Mouse (Mus musculus): Measurements from ENCODE around the gene Olfr628. TPM values are rescaled to one million over a fixed set of nuclear protein-coding genes. Genes with fewer than 3 reads are reported as not detected.
"Not testable (repeated sequence)": the region's sequence is repeated elsewhere in the genome, so short reads cannot be mapped to it uniquely, and the experiment has no call there.

Gene Olfr628
- not detected in 2 replicates for total RNA-seq (2021)
- long read RNA-seq = 0 reads

DNA sequence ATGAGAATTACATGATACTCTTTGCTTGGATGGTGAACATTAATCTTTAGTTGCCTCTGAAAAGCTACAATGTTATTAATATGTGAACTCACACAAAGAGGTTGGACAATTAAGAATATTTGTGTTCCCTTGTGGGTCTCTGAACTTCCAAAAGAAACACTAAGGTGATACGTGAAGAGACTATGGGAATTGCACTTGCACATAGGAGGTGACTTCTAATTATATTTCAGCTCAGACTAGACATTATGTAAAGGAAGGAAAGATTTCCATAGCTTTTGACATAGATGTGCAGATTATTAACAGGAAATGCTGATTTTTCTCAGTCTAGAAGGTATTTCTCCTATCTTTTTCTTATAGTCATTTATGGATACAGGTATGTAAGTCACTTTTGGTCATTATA, at the start of gene Olfr628:
Gene Olfr628, plus strand, starts transcription at position 301 of the 400 bp plus-strand sequence.
- DNase-seq = no peak

DNA sequence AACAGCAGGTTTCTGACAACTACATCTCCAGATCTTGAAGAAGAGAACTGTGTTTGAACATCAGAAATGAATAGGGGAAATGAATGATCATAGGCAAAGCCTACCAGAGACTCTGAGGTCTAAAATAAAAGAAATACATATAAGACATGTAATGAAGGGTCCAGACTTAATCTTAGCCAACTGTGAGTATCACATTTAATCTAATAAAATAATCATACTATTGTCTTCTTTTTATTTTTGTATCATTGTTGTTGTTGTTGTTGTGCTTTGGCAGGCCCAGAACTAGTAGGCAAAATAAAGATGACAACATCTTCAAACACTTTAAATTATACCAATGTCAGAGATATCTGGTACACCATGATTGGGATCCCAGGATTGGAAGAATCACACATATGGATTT, 47.8 kb upstream of the Olfr628 start, which contains the start of gene Olfr625-ps1:
Gene Olfr625-ps1, plus strand, starts transcription at position 301 of the 400 bp plus-strand sequence.
- DNase-seq = no peak

DNA sequence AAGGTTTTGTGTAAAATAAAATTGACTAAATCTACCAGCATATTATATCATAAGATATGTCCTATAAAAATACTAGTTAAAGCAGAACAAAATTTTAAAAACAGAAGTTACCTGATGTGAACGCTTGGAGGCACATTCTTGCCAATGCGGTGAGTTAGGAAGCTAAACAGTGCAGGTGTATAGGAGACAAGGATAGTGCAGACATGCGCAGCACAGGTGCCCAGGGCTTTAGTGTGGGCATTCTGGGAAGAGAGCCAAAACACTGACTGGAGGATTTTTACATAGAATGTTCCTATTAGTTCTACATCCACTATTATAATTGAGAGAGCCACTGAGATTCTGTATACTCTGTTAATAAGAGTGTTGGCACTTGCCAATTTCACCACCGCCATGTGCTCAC, 30.7 kb upstream of the Olfr628 start:
- no peak for DNase-seq

DNA sequence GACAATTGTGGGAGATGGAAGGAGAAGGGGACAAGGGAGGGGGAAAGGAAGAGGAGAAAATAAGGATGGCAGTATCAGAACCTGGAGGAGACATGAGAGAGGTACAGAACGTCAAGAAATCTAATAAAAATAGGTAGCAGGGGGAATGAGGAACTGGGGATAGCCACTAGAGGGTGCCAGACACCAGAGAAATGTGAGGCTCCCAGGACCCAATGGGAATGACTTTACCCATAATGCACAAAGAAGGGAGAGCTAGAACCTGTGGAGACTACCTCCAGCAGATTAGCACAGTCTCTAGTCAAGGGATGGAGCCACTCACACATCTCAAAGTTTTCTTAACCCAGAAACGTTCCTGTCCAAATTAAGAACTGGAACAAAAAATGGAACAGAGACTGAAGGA, 18.1 kb upstream of the Olfr628 start:
- DNase-seq = no peak

DNA sequence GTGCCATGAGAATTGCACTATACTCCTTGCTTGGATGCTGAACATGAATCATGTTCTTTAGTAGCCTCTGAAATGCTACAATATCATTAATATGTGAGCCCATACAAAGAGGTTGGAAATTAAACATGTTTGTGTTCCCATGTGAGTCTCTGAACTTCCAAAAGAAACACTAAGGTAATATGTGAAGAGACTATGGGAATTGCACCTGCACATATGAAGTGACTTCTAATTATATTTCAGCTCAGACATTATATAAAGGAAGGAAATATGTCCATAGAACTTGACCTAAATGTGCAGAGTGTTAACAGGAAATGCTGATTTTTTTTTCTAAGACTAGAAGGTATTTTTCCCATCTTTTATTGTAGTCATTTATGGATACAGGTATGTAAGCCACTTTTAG, 15.8 kb upstream of the Olfr628 start, which contains the start of gene Olfr243:
Gene Olfr243, plus strand, starts transcription at position 301 of the 400 bp plus-strand sequence.
- no peak for DNase-seq

DNA sequence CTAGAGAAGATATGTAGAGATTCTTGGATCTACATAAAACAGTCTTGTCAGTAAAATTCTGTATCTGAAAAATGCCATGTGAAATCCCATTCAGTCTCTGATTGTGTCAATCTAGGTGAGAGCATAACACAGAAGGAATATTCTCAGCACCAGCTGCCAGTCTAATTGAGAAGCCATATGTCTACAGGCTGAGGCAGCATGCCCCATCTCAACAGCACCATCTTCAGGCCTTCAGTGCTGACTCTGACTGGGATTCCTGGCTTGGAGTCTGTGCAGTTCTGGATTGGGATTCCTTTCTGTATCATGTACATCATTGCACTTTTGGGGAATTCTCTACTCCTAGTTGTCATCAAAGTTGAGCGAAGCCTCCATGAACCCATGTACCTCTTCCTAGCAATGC, 13.8 kb upstream of the Olfr628 start:
- not testable (repeated sequence) for DNase-seq

DNA sequence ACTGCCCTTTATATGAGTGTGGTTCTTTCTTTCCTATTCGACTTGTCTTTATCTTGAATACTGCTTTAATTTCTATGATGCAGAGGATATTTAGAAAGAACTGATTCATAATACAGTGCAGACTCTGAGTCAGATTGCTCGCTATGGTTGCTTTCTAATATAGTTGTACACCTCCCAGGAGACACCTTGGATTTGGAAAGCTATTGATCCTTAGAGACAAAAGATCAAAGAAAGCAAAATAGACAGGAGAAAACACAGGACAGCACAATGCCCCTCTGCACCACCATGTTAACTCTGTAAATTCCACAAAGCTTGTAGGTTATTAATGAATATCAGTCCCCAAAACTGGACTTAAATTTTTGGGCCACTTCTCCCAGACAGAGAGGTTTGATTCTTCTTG, 14.7 kb downstream of the Olfr628 start, which contains the start of gene Olfr629:
Gene Olfr629, minus strand, starts transcription at position 101 of the 400 bp plus-strand sequence.
- DNase-seq = no peak

DNA sequence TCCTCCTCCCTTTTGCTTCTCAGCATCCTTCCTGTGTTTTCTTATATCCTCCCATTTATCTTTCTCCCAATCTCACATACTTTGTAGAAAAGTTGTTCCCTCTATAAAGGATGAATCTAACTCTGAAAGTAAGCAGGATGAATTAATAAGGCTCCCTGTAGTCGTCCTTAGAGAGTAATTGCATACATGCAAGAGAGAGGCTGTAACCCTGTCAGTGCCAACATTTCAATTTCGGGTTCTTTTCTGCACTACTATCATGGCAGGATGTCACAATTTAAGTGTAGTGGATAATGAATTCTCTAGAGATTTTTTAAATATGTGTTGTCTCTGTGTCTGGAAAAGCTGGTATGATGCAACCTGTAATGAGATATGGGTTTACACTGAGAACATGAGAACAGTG, 27.1 kb downstream of the Olfr628 start, which contains the start of gene Olfr630:
Gene Olfr630, minus strand, starts transcription at position 101 of the 400 bp plus-strand sequence.
- DNase-seq = no peak

DNA sequence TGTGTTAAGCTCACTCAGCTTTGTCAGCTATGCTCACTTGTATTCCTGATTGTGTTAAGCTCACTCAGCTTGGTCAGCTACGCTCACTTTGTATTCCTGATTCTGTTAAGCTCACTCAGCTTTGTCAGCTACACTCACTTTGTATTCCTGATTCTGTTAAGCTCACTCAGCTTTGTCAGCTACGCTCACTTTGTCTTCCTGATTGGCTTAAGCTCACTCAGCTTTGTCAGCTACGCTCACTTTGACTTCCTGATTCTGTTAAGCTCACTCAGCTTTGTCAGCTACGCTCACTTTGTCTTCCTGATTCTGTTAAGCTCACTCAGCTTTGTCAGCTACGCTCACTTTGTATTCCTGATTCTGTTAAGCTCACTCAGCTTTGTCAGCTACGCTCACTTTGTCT, 32.0 kb downstream of the Olfr628 start:
- not testable (repeated sequence) for DNase-seq

DNA sequence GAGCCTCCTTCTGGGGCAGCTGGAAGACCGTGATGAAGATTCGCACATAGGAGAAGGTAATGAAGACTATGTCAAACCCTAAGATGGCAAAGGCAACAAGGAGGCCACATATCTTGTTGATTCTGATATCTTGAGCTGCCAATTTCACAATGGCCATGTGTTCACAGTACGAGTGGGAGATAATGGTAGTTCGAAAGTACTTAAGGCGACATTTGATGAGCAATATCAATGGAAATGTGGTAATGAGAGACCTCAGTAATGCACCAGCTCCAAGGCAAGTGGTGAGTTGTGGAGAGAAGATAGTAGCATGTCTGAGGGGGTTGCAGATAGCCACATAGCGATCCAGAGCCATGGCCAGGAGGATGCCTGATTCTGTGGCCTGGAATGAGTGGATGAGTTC, 37.5 kb downstream of the Olfr628 start:
- not testable (repeated sequence) for DNase-seq

DNA sequence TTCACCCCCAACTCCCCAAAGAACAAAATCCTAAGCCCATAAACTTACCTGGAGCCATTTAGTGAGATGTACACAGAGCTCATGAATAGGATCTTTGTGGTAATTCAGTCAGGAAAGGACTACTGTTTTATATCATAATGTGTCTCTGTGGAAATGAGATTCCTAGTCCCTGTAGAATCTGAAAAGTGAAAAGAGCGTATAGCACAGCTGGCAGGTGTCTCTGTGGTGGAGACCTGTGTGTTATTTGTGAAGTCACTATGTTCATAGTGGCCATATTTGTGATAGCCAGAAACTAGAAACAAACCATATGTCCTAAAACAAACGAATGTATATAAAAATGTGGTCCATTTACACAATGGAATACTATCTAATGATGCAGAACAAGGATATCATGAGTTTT, 41.3 kb downstream of the Olfr628 start, which contains the start of gene Olfr69:
Gene Olfr69, minus strand, starts transcription at position 101 of the 400 bp plus-strand sequence.
- DNase-seq = no peak

DNA sequence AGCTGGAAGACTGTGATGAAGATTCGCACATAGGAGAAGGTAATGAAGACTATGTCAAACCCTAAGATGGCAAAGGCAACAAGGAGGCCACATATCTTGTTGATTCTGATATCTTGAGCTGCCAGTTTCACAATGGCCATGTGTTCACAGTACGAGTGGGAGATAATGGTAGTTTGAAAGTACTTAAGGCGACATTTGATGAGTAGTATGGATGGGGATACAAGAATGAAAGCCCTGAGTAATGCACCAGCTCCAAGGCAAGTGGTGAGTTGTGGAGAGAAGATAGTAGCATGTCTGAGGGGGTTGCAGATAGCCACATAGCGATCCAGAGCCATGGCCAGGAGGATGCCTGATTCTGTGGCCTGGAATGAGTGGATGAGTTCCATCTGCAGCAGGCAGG, 47.5 kb downstream of the Olfr628 start:
- not testable (repeated sequence) for DNase-seq

DNA sequence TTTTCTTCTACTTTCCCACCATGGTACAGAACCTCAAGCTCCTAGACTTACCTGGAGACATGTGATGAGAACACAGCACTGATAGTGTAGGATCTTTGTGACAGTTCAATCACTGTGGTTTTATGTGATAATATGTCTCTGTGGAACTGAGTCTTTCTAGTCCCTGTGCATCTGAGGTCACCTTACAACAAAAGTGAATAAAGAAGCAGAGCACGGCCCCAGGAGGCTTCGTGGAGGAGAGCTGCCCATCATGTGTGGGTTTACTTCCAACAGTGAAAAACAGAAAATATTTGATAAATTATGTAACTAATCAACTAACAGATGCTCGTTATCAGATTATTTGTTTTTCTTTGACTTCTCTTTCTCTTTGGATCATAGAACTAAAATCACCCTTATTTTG, 49.4 kb downstream of the Olfr628 start, which contains the start of gene Olfr68:
Gene Olfr68, minus strand, starts transcription at position 101 of the 400 bp plus-strand sequence.
- DNase-seq = no peak

Other genes with a start within 250 kb of the Olfr628 start
- not detected in 2 replicates for gene Olfr609, start 232.3 kb upstream of the Olfr628 start, total RNA-seq (2021)
- not detected in 2 replicates for gene Olfr610, start 218.3 kb upstream of the Olfr628 start, total RNA-seq (2021)
- not detected in 2 replicates for gene Olfr611, start 209.5 kb upstream of the Olfr628 start, total RNA-seq (2021)
- gene Olfr612, start 187.7 kb upstream of the Olfr628 start, total RNA-seq (2021) = not detected in 2 replicates
- not detected in 2 replicates for gene Olfr613, start 182.3 kb upstream of the Olfr628 start, total RNA-seq (2021)
- gene Olfr615, start 174.3 kb upstream of the Olfr628 start, total RNA-seq (2021) = not detected in 2 replicates
- gene Olfr616, start 161.2 kb upstream of the Olfr628 start, total RNA-seq (2021) = not detected in 2 replicates
- not detected in 2 replicates for gene Olfr617, start 157.3 kb upstream of the Olfr628 start, total RNA-seq (2021)
- not detected in 2 replicates for gene Olfr618, start 140.3 kb upstream of the Olfr628 start, total RNA-seq (2021)
- not detected in 2 replicates for gene Olfr619, start 129.8 kb upstream of the Olfr628 start, total RNA-seq (2021)
- not detected in 2 replicates for gene Olfr620, start 117.8 kb upstream of the Olfr628 start, total RNA-seq (2021)
- not detected in 2 replicates for gene Olfr622, start 87.7 kb upstream of the Olfr628 start, total RNA-seq (2021)
- gene Olfr623, start 66.7 kb upstream of the Olfr628 start, total RNA-seq (2021) = not detected in 2 replicates
- gene Olfr624, start 59.2 kb upstream of the Olfr628 start, total RNA-seq (2021) = 0.06 TPM in 1 of 2 replicates, not detected in the other
- not detected in 2 replicates for gene Olfr625-ps1, start 47.7 kb upstream of the Olfr628 start, total RNA-seq (2021)
- gene Olfr243, start 15.7 kb upstream of the Olfr628 start, total RNA-seq (2021) = not detected in 2 replicates
- not detected in 2 replicates for gene Olfr629, start 14.6 kb downstream of the Olfr628 start, total RNA-seq (2021)
- gene Olfr630, start 27.0 kb downstream of the Olfr628 start, total RNA-seq (2021) = not detected in 2 replicates
- gene Olfr69, start 41.2 kb downstream of the Olfr628 start, total RNA-seq (2021) = not detected in 2 replicates
- gene Olfr68, start 49.3 kb downstream of the Olfr628 start, total RNA-seq (2021) = not detected in 2 replicates
- gene Olfr67, start 61.4 kb downstream of the Olfr628 start, total RNA-seq (2021) = not detected in 2 replicates
- gene Hbb-bt, start 83.6 kb downstream of the Olfr628 start, total RNA-seq (2021) = 217 and 281 TPM in 2 replicates
- gene Hbb-bs, start 97.7 kb downstream of the Olfr628 start, total RNA-seq (2021) = 2,100 and 2,179 TPM in 2 replicates
- gene Hbb-bh2, start 110.1 kb downstream of the Olfr628 start, total RNA-seq (2021) = not detected in 2 replicates
- not detected in 2 replicates for gene Hbb-bh1, start 112.8 kb downstream of the Olfr628 start, total RNA-seq (2021)
- gene Hbb-y, start 122.8 kb downstream of the Olfr628 start, total RNA-seq (2021) = not detected in 2 replicates
- gene Olfr66, start 155.9 kb downstream of the Olfr628 start, total RNA-seq (2021) = not detected in 2 replicates
- not detected in 2 replicates for gene Olfr64, start 164.1 kb downstream of the Olfr628 start, total RNA-seq (2021)
- gene Olfr65, start 173.1 kb downstream of the Olfr628 start, total RNA-seq (2021) = not detected in 2 replicates
- not detected in 2 replicates for gene Olfr631, start 198.5 kb downstream of the Olfr628 start, total RNA-seq (2021)
- gene Olfr632, start 204.0 kb downstream of the Olfr628 start, total RNA-seq (2021) = not detected in 2 replicates
- gene Olfr633, start 214.1 kb downstream of the Olfr628 start, total RNA-seq (2021) = not detected in 2 replicates
- 0.06 TPM in 1 of 2 replicates, not detected in the other for gene Olfr635, start 240.8 kb downstream of the Olfr628 start, total RNA-seq (2021)